Mouse (Mus musculus) adrenal gland, postnatal 4 days (tissue): Measurements from ENCODE around the gene Rps26. TPM values are rescaled to one million over a fixed set of nuclear protein-coding genes. Genes with fewer than 3 reads are reported as not detected.

Source experiments
- microRNA-seq: library from miRNA; unstranded; fragments of <30 nt; microRNA quantifications from one replicate; pipeline ENCODE4 v1.2.0, GENCODE M21; 2021
- total RNA-seq, 2 experiments: library from RNA; stranded (reverse); gene quantifications; 2 replicates each; pipeline ENCODE4 v1.2.3; 2021

Rps26 gene
- total RNA-seq, 2 experiments from 2014 or later, result 935 to 938 TPM

Small RNA genes lying within 50 kb of the gene (microRNA-seq; reads per million reads assigned to microRNA genes)
- not detected for gene Mir6917

Other genes with a start within 250 kb of the Rps26 start
- gene Ankrd52, start 249.6 kb downstream of the Rps26 start, total RNA-seq, result 10 to 100 TPM; 71.5 to 75.1 TPM
- gene Slc39a5, start 225.5 kb downstream of the Rps26 start, total RNA-seq, result 10 to 100 TPM in 1 of 2 experiments, 1 to 10 TPM in 1; 5.7 to 13.2 TPM
- 10 to 100 TPM; 69.5 to 72.7 TPM for gene Nabp2, start 215.3 kb downstream of the Rps26 start, total RNA-seq
- gene Rnf41, start 215.1 kb downstream of the Rps26 start, total RNA-seq, result 10 to 100 TPM; 49.9 to 50.9 TPM
- 100 to 1,000 TPM; 138 to 157 TPM for gene Smarcc2, start 167.5 kb downstream of the Rps26 start, total RNA-seq
- 100 to 1,000 TPM; 703 to 716 TPM for gene Myl6, start 132.6 kb downstream of the Rps26 start, total RNA-seq
- gene Myl6b, start 128.1 kb downstream of the Rps26 start, total RNA-seq, result 1 to 10 TPM; 6.8 to 8.2 TPM
- gene Esyt1, start 100.9 kb downstream of the Rps26 start, total RNA-seq, result 10 to 100 TPM; 30.3 to 34.5 TPM
- gene Zc3h10, start 79.0 kb downstream of the Rps26 start, total RNA-seq, result 10 to 100 TPM; 10.9 to 11.0 TPM
- gene Rpl41, start 77.4 kb downstream of the Rps26 start, total RNA-seq, result 1,000 to 10,000 TPM; 3,532 to 3,650 TPM
- 100 to 1,000 TPM; 112 to 119 TPM for gene Pa2g4, start 60.8 kb downstream of the Rps26 start, total RNA-seq
- 10 to 100 TPM in 1 of 2 experiments, 1 to 10 TPM in 1; 8.9 to 10.9 TPM for gene Erbb3, start 37.1 kb downstream of the Rps26 start, total RNA-seq
- 1 to 10 TPM; 3.8 to 4.1 TPM for gene Ikzf4, start 19.2 kb upstream of the Rps26 start, total RNA-seq
- gene Suox, start 47.3 kb upstream of the Rps26 start, total RNA-seq, result 10 to 100 TPM; 18.7 to 22.7 TPM
- gene Rab5b, start 69.5 kb upstream of the Rps26 start, total RNA-seq, result 100 to 1,000 TPM; 113 to 115 TPM
- 1 to 10 TPM; 2.0 to 2.6 TPM for gene Pmel, start 77.4 kb upstream of the Rps26 start, total RNA-seq
- 10 to 100 TPM; 46.8 to 50.3 TPM for gene Cdk2, start 78.3 kb upstream of the Rps26 start, total RNA-seq
- gene Dgka, start 118.1 kb upstream of the Rps26 start, total RNA-seq, result 10 to 100 TPM; 10.9 to 11.8 TPM
- 10 to 100 TPM; 39.7 to 40.1 TPM for gene Pym1, start 121.1 kb upstream of the Rps26 start, total RNA-seq
- 10 to 100 TPM; 23.8 to 29.2 TPM for gene Mmp19, start 164.2 kb upstream of the Rps26 start, total RNA-seq
- 10 to 100 TPM; 76.6 to 80.8 TPM for gene Dnajc14, start 177.3 kb upstream of the Rps26 start, total RNA-seq
- 10 to 100 TPM; 18.0 to 19.5 TPM for gene Tmem198b, start 177.6 kb upstream of the Rps26 start, total RNA-seq
- 10 to 100 TPM; 52.2 to 64.4 TPM for gene Sarnp, start 190.6 kb upstream of the Rps26 start, total RNA-seq
- gene Ormdl2, start 194.9 kb upstream of the Rps26 start, total RNA-seq, result 10 to 100 TPM; 31.6 to 32.4 TPM